Mouse (Mus musculus) G1E (cell line): ENCODE measurements around the gene Glt1d1. TPM values are rescaled to one million over a fixed set of nuclear protein-coding genes. Genes with fewer than 3 reads are reported as not detected.

ENCODE experiments used
- ATAC-seq: 2 replicates; pipeline ENCODE4 v1.8.0; 2016; ENCODE audit warnings: mild to moderate bottlenecking; ENCODE audit not compliant: insufficient number of reproducible peaks, poor library complexity, low FRiP score, severe bottlenecking; ENCODE audit errors: extremely low read depth
- DNase-seq: peaks from one replicate; pipeline ENCODE4 v3.0.0; 2012; ENCODE audit warnings: low spot score
- H3K27me3 ChIP-seq: 2 replicates; pipeline ENCODE4 v1.6.1; 2012; ENCODE audit warnings: mild to moderate bottlenecking, low read length, inconsistent platforms; ENCODE audit not compliant: insufficient read depth
- H3K36me3 ChIP-seq: replicated peaks from 2 replicates; pipeline ENCODE3; 2012; ENCODE audit warnings: mild to moderate bottlenecking, inconsistent platforms
- H3K4me1 ChIP-seq: 2 replicates; pipeline ENCODE4 v1.6.1; 2012; ENCODE audit warnings: low read depth, low read length, inconsistent platforms, mixed read lengths; ENCODE audit not compliant: insufficient read depth
- H3K4me3 ChIP-seq: 2 replicates; pipeline ENCODE4 v1.5.1; 2012; ENCODE audit warnings: low read depth, mild to moderate bottlenecking, inconsistent platforms, low read length, moderate library complexity, mixed read lengths
- H3K9me3 ChIP-seq: replicated peaks from 2 replicates; pipeline ENCODE4 v1.6.1; 2012; ENCODE audit warnings: inconsistent platforms
- CTCF ChIP-seq: IDR thresholded peaks from 2 replicates; pipeline ENCODE4 v1.5.1; 2012; ENCODE audit warnings: low read depth, low read length, inconsistent platforms, mixed read lengths
- GATA1 ChIP-seq: IDR thresholded peaks from 2 replicates; pipeline ENCODE4 v1.6.1; 2012; ENCODE audit warnings: borderline replicate concordance, low read length, inconsistent platforms, mixed read lengths
- GATA2 ChIP-seq: IDR thresholded peaks from 2 replicates; pipeline ENCODE4 v1.6.1; 2012; ENCODE audit warnings: low read depth, low read length, inconsistent platforms, borderline replicate concordance
- POLR2AphosphoS5 ChIP-seq: IDR thresholded peaks from 2 replicates; pipeline ENCODE4 v1.6.1; 2012; ENCODE audit warnings: low read depth, low read length, inconsistent platforms; ENCODE audit not compliant: insufficient replicate concordance
- TAL1 ChIP-seq: conservative IDR thresholded peaks from 2 replicates; pipeline ENCODE4 v1.6.1; 2012; ENCODE audit warnings: low read depth, low read length, inconsistent platforms, mixed read lengths
- polyA plus RNA-seq: library from polyadenylated mRNA; stranded (reverse); fragments of >175 nt; gene quantifications from 2 replicates; pipeline ENCODE4 v1.2.3, GENCODE M21; 2012
- total RNA-seq, 2 experiments: library from RNA; stranded (forward) in 1 of 2; stranded (reverse) in 1 of 2; fragments of 200-1000 nt in 1 of 2; fragments of >200 nt in 1 of 2; fragmentation: Nextera tagmentation in 1 of 2; gene quantifications; 2 replicates each; pipeline ENCODE4 v1.2.3; 2014 to 2017

The Glt1d1 gene
- total and polyA plus RNA-seq, 3 experiments: 0.11 TPM; not detected in 2

- no peak overlapping the region for H3K4me3 ChIP-seq
- no peak for DNase-seq
- H3K27me3 ChIP-seq: no peaks in the 10 kb centered on the region
- H3K4me1 ChIP-seq: no peaks in the 10 kb centered on the region
- TF ChIP-seq GATA1 (no peak), POLR2AphosphoS5 (no peak), TAL1 (no peak), CTCF (no peak), GATA2 (no peak)
- no peaks in the 10 kb centered on the region for H3K9me3 ChIP-seq
- peaks cover 98% of the 10 kb centered on the region for H3K36me3 ChIP-seq
- no peak for ATAC-seq
Measured at GRCm38 (mm10) chr5:127596862-127597261, 35.2 kb upstream of the Glt1d1 start.

- Histone ChIP-seq H3K27me3 (no peaks in the 10 kb centered on the region), H3K4me3 (no peak overlapping the region), H3K36me3 (peaks cover 98% of the 10 kb centered on the region), H3K4me1 (no peaks in the 10 kb centered on the region), H3K9me3 (no peaks in the 10 kb centered on the region)
- TF ChIP-seq GATA2: no peak
- no peak for ATAC-seq
- DNase-seq: no peak
Measured at GRCm38 (mm10) chr5:127602996-127603395, 29.1 kb upstream of the Glt1d1 start.

- ATAC-seq (no peak), DNase-seq (no peak)
- H3K36me3 ChIP-seq: peaks cover 92% of the 10 kb centered on the region
- no peaks in the 10 kb centered on the region for H3K9me3 ChIP-seq
- H3K4me3 ChIP-seq: no peak overlapping the region
- no peaks in the 10 kb centered on the region for H3K27me3 ChIP-seq
- peaks cover 21% of the 10 kb centered on the region for H3K4me1 ChIP-seq
- TF ChIP-seq TAL1 (no peak), GATA2 (no peak), GATA1 (no peak), CTCF (no peak), POLR2AphosphoS5 (no peak)
Measured at GRCm38 (mm10) chr5:127607507-127607906, 24.6 kb upstream of the Glt1d1 start.

- Histone ChIP-seq H3K9me3 (no peaks in the 10 kb centered on the region), H3K4me3 (no peak overlapping the region), H3K4me1 (peaks cover 34% of the 10 kb centered on the region), H3K36me3 (peaks cover 88% of the 10 kb centered on the region), H3K27me3 (no peaks in the 10 kb centered on the region)
- ATAC-seq (no peak), DNase-seq (no peak)
- no peak for TF ChIP-seq GATA2
- TF ChIP-seq POLR2AphosphoS5: no peak
- TF ChIP-seq GATA1: no peak
- TF ChIP-seq CTCF: no peak
- TF ChIP-seq TAL1: no peak
Measured at GRCm38 (mm10) chr5:127609191-127609714, 22.8 kb upstream of the Glt1d1 start.

- peaks cover 86% of the 10 kb centered on the region for H3K36me3 ChIP-seq
- TF ChIP-seq CTCF: no peak
- no peak for TF ChIP-seq TAL1
- TF ChIP-seq POLR2AphosphoS5: no peak
- no peak for TF ChIP-seq GATA2
- no peak for TF ChIP-seq GATA1
- ATAC-seq (peak; percentile 47), DNase-seq (peak; percentile 45)
- H3K27me3 ChIP-seq: no peaks in the 10 kb centered on the region
- peaks cover 50% of the 10 kb centered on the region for H3K4me1 ChIP-seq
- H3K4me3 ChIP-seq: no peak overlapping the region; the same call in 1 of the 2 replicates
- H3K9me3 ChIP-seq: no peaks in the 10 kb centered on the region
Measured at GRCm38 (mm10) chr5:127610787-127611509, 21.1 kb upstream of the Glt1d1 start.

GRCm38 (mm10) chr5:127611881-127612280, 20.2 kb upstream of the Glt1d1 start:
- Histone ChIP-seq H3K4me3 (no peak overlapping the region), H3K4me1 (peaks cover 55% of the 10 kb centered on the region)
- no peak for DNase-seq

More at GRCm38 (mm10) chr5:127611881-127612280, 20.2 kb upstream of the Glt1d1 start:
- Histone ChIP-seq H3K27me3 (no peaks in the 10 kb centered on the region), H3K9me3 (no peaks in the 10 kb centered on the region), H3K36me3 (peaks cover 80% of the 10 kb centered on the region)
- TF ChIP-seq CTCF: no peak
- ATAC-seq: no peak
